Mouse (Mus musculus): Measurements from ENCODE around the gene Otx1. TPM values are rescaled to one million over a fixed set of nuclear protein-coding genes. Genes with fewer than 3 reads are reported as not detected.

The Otx1 gene
- total and polyA plus RNA-seq, 3 experiments, result not detected

DNA sequence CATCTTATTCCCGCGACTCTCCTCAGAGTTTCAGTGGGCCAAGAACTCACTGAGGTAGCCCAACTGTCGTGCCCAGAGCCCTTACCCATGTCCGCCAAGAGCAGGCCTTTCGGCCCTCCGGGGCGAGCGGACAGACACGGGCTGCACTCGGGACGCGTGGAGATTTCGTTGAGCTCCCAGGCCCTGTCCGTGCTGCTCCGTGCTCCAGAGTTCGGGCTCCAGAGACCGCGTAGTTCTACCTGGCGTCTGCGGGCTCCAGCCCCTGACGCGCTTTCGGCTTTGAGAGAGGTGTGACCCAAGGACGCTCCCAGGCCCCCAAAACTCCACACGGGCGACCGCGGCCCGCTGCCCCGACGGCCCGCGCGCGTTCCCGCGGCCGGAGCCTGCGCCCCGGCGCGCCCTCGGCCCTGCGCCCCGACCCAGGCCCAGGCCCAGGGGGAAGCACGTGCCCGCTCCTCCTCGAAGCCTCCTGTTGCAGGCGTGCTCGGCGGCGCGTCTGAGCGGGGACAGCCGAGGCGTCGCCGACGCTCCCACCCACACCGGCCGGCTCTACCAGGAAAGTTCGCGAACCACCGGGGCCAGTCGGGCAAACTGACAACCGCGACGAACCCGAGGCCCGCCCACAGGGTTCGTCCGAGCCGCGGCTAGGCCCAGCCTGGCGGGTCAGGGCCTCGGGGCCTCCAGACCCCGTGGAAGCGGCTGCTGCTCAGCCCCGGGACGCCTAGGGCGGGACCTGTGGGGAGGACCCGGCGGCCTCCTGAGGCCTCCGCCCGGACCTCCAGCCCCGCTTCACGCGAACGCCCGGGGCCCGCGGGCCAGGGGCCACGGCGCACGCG, 9.7 kb downstream of the Otx1 start:
- no peak overlapping the region for H3K9ac ChIP-seq (ENCODE audit: control insufficient read depth, low read depth, low read length, poor library complexity, severe bottlenecking)
- no peaks in the 10 kb centered on the region; a peak in 1 of 4 replicates for H3K27me3 ChIP-seq (ENCODE audit: control insufficient read depth in 1 of 2, insufficient read depth in 2 of 2, low read length in 2 of 2)
- no peaks in the 10 kb centered on the region for H3K79me2 ChIP-seq (ENCODE audit: control insufficient read depth, insufficient read depth, low read length, poor library complexity)
- no peak overlapping the region for H3K27ac ChIP-seq (ENCODE audit: control insufficient read depth, low read depth, low read length)
- H3K9me3 ChIP-seq (replicated peaks; ENCODE audit: insufficient read depth, low read length), result no peaks in the 10 kb centered on the region
- H3K4me1 ChIP-seq (ENCODE audit: control insufficient read depth in 1 of 2, insufficient read depth in 2 of 2, low read length in 2 of 2), result no peaks in the 10 kb centered on the region
- H3K36me3 ChIP-seq (ENCODE audit: control insufficient read depth in 1 of 2, insufficient read depth in 2 of 2, low read length in 2 of 2), result no peaks in the 10 kb centered on the region
- DNase-seq (ENCODE audit: low read depth, low spot score), result no peak
- H3K4me3 ChIP-seq (ENCODE audit: control insufficient read depth in 1 of 2, insufficient read depth in 1 of 2, low read depth in 2 of 2, low read length in 2 of 2), result no peak overlapping the region
- no peak for TF ChIP-seq NRF1 (IDR thresholded peaks at IDR 0.05; ENCODE audit: insufficient read depth, low read depth, low read length, poor library complexity, severe bottlenecking)
- TF ChIP-seq GABPA (IDR thresholded peaks at IDR 0.05; ENCODE audit: low read depth, low read length), result no peak
- TF ChIP-seq MAZ (IDR thresholded peaks at IDR 0.05; ENCODE audit: low read depth, low read length), result no peak
- TF ChIP-seq UBTF (IDR thresholded peaks at IDR 0.05; ENCODE audit: borderline replicate concordance, insufficient read depth, low read depth, low read length), result no peak
- no peak for TF ChIP-seq ZNF384 (IDR thresholded peaks at IDR 0.05; ENCODE audit: low read depth, low read length)
- no peak for TF ChIP-seq HCFC1 (IDR thresholded peaks at IDR 0.05; ENCODE audit: low read depth, low read length)
- no peak for TF ChIP-seq MYB (IDR thresholded peaks at IDR 0.05; ENCODE audit: low read depth, low read length)
- no peak for TF ChIP-seq TBP (IDR thresholded peaks at IDR 0.05; ENCODE audit: low read depth, low read length)
- TF ChIP-seq GATA1 (IDR thresholded peaks at IDR 0.05; ENCODE audit: low read depth, low read length), result no peak
- no peak for TF ChIP-seq RCOR1 (IDR thresholded peaks at IDR 0.05; ENCODE audit: low read depth, low read length)
- TF ChIP-seq USF2 (IDR thresholded peaks at IDR 0.05; ENCODE audit: borderline replicate concordance in 1 of 2, insufficient read depth in 1 of 2, low read depth in 1 of 2, low read length in 2 of 2), result no peak
- no peak for TF ChIP-seq KAT2A (conservative IDR thresholded peaks at IDR 0.05; ENCODE audit: low read depth, low read length)

DNA sequence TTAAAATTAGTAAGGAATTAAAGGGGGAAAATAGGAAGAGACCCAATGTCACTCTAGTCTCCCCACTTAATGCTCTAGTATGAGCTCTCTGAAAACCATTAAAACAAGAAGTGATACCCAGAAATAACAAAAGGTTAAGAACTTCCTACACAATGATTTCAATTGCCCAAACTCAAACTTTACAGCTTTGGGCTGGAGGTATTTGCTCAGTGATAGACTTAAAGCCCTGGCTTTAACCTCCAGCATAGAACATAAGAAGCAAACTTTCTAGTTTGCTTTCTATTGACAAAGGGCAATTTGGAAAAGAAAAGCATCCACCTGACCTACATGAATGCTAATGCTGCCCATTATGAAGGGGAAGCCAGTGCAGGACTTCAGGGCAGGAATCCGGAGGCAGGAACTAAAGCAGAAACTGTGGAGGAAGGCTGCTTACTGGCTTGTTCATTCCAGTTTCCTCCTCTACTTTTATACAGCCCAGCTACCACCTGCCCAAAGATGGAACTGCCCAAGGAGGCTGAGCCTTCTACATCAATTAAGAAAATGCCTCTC, 14.2 kb downstream of the Otx1 start:
- Histone ChIP-seq H3K36me3 (ENCODE audit: control insufficient read depth in 1 of 2, insufficient read depth in 2 of 2, low read length in 2 of 2) (no peaks in the 10 kb centered on the region), H3K27me3 (ENCODE audit: control insufficient read depth in 1 of 2, insufficient read depth in 2 of 2, low read length in 2 of 2) (peaks cover 0 to 13% of the 10 kb centered on the region in 2 experiments; a peak in 2 of 4 replicates), H3K9ac (ENCODE audit: control insufficient read depth, low read depth, low read length, poor library complexity, severe bottlenecking) (no peak overlapping the region), H3K27ac (ENCODE audit: control insufficient read depth, low read depth, low read length) (no peak overlapping the region), H3K4me3 (ENCODE audit: control insufficient read depth in 1 of 2, insufficient read depth in 1 of 2, low read depth in 2 of 2, low read length in 2 of 2) (no peak overlapping the region), H3K79me2 (ENCODE audit: control insufficient read depth, insufficient read depth, low read length, poor library complexity) (no peaks in the 10 kb centered on the region), H3K9me3 (replicated peaks; ENCODE audit: insufficient read depth, low read length) (no peaks in the 10 kb centered on the region), H3K4me1 (ENCODE audit: control insufficient read depth in 1 of 2, insufficient read depth in 2 of 2, low read length in 2 of 2) (no peaks in the 10 kb centered on the region)
- no peak for DNase-seq (ENCODE audit: low read depth, low spot score)
- TF ChIP-seq MAX (IDR thresholded peaks at IDR 0.05; ENCODE audit: low read length), result no peak
- TF ChIP-seq KAT2A (conservative IDR thresholded peaks at IDR 0.05; ENCODE audit: low read depth, low read length), result no peak
- no peak for TF ChIP-seq MYB (IDR thresholded peaks at IDR 0.05; ENCODE audit: low read depth, low read length)
- no peak for TF ChIP-seq EP300 (IDR thresholded peaks at IDR 0.05; ENCODE audit: low read depth in 1 of 2, low read length in 2 of 2)
- TF ChIP-seq ZMIZ1 (IDR thresholded peaks at IDR 0.05; ENCODE audit: low read depth, low read length), result no peak
- no peak for TF ChIP-seq MAZ (IDR thresholded peaks at IDR 0.05; ENCODE audit: low read depth, low read length)
- no peak for TF ChIP-seq MEF2A (IDR thresholded peaks at IDR 0.05; ENCODE audit: extremely low read depth, insufficient replicate concordance, low read depth, low read length, poor library complexity, severe bottlenecking)
- TF ChIP-seq RAD21 (IDR thresholded peaks at IDR 0.05; ENCODE audit: low read depth, low read length), result no peak
